Comparison of ENCODE assay signal across 8 mouse cellular contexts in genomic region chr10:20907044-20907443, GRCm38 (mm10). TPM values are rescaled to one million over a fixed set of nuclear protein-coding genes. Genes with fewer than 3 reads are reported as not detected.
DNase-seq lines count a peak whose midpoint lies in the region; ATAC-seq and TF ChIP-seq lines count a peak whose summit lies in the region.

No protein-coding gene starts in this region.

- 73% methylated on average over 6 of the region's 6 CpGs for WGBS in limb, embryonic 14.5 days
- WGBS in limb, embryonic 10.5 days: 88% methylated on average over 6 of the region's 6 CpGs

- H3K9ac ChIP-seq in limb, embryonic 14.5 days (ENCODE audit: low read depth, low read length, severe bottlenecking): no peak overlapping the region

- H3K36me3 ChIP-seq in limb, embryonic 14.5 days (ENCODE audit: control insufficient read depth, insufficient read depth, low read length): no peaks in the 10 kb centered on the region
- no peaks in the 10 kb centered on the region for H3K36me3 ChIP-seq in limb, embryonic 10.5 days

- TF ChIP-seq POLR2A in limb, embryonic 14.5 days (IDR thresholded peaks at IDR 0.05; ENCODE audit: borderline replicate concordance, extremely low read depth, insufficient read depth, insufficient read length): no peak

- no peaks in the 10 kb centered on the region for H3K9me3 ChIP-seq in limb, embryonic 14.5 days (ENCODE audit: control insufficient read depth, low read length)
- H3K9me3 ChIP-seq in limb, embryonic 10.5 days (replicated peaks): no peaks in the 10 kb centered on the region

- H3K27ac ChIP-seq in limb, embryonic 14.5 days (replicated peaks; ENCODE audit: low read depth, low read length): no peak overlapping the region
- no peak overlapping the region for H3K27ac ChIP-seq in limb, embryonic 10.5 days

- H3K4me3 ChIP-seq in limb, embryonic 14.5 days (replicated peaks; ENCODE audit: low read length): no peak overlapping the region
- H3K4me3 ChIP-seq in limb, embryonic 10.5 days: no peak overlapping the region

- DNase-seq in limb, embryonic 14.5 days (ENCODE audit: low spot score): peak; percentile 22
- no peak for DNase-seq in limb, embryonic 10.5 days (ENCODE audit: low spot score)
- DNase-seq in c-Kit-negative CD71-positive TER-119-positive erythroid progenitor cells, embryonic 14.5 days (ENCODE audit: low read depth, low spot score): peak; percentile 55
- DNase-seq in heart, postnatal 4 days: peak; percentile 58
- peak; percentile 6 for DNase-seq in retina, embryonic 14.5 days (ENCODE audit: low spot score)
- DNase-seq in thymus, adult 18-20 months: no peak
- no peak for DNase-seq in cerebellum, postnatal 36 days
- DNase-seq in right cerebral cortex, postnatal 36 days (ENCODE audit: low spot score in 2 of 2): no peak

- no peak overlapping the region for H3K4me2 ChIP-seq in limb, embryonic 14.5 days (replicated peaks; ENCODE audit: low read depth, low read length, severe bottlenecking)

- no peak for ATAC-seq in limb, embryonic 14.5 days (ENCODE audit: low FRiP score, low read depth)

- H3K4me1 ChIP-seq in limb, embryonic 14.5 days (ENCODE audit: control insufficient read depth, insufficient read depth, low read length): 0 out of 2 replicates have a peak, but pooled peaks cover 3% of the 10 kb centered on the region
- H3K4me1 ChIP-seq in limb, embryonic 10.5 days: no peaks in the 10 kb centered on the region

- no peaks in the 10 kb centered on the region for H3K27me3 ChIP-seq in limb, embryonic 14.5 days (ENCODE audit: control insufficient read depth, insufficient read depth, low read length)
- H3K27me3 ChIP-seq in limb, embryonic 10.5 days (ENCODE audit: low read depth, poor library complexity, severe bottlenecking): no peaks in the 10 kb centered on the region

RNA-seq across cellular contexts. Expression of gene Ahi1, which starts 45.3 kb away (rescaled TPM):
- 12.6 and 12.9 TPM in 2 replicates for polyA plus RNA-seq in limb, embryonic 14.5 days (2012; rRNA removed)
- 10.3 and 10.7 TPM in 2 replicates for polyA plus RNA-seq in limb, embryonic 14.5 days (2014; fragmentation: Nextera tagmentation; extraction: Ambion mirVana)
- 8.6 and 10.4 TPM in 2 replicates for polyA plus RNA-seq in limb, embryonic 10.5 days (2016; fragmentation: Nextera tagmentation; extraction: Ambion mirVana)
- total RNA-seq in heart, postnatal 4 days (2021): 1 to 10 TPM; 4.3 to 4.8 TPM

Comparison
In these comparisons a context has a peak if more than half of its experiments do, and no peak if none do; other contexts are left out.
1. DNase-seq: peak in limb, embryonic 14.5 days (single experiment), c-Kit-negative CD71-positive TER-119-positive erythroid progenitor cells, embryonic 14.5 days (single experiment), heart, postnatal 4 days (single experiment) and retina, embryonic 14.5 days (single experiment); none in limb, embryonic 10.5 days (single experiment), thymus, adult 18-20 months (0 of 2), cerebellum, postnatal 36 days (0 of 2) and right cerebral cortex, postnatal 36 days (0 of 2).